22 mouse cellular contexts compared by ENCODE assay signal in the genomic region with DNA sequence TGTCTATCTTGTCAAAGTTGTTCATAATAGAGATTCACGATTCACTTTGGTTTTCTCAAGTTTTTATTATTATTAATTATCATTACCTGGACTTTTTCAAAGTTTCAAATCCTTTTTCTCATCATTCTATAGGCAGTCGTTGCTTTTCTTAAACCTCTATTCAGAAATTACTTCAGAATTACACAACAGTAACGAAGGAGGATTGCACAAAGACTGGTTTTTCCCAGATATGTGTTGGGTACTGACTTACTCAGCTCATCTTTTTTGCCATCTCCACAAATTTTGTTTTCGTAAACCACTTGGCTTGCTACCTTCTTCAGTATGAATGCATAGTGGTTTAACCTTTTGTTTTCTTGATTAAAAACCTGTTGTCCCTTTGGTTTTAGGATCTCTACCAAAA. TPM values are rescaled to one million over a fixed set of nuclear protein-coding genes. Genes with fewer than 3 reads are reported as not detected.
DNase-seq lines count a peak whose midpoint lies in the region; ATAC-seq lines count a peak whose summit lies in the region.
"Had no signal": no experiment of that assay in that cellular context is flagged by ENCODE, and none has a peak within 500 bp of the region (broad histone marks: within the 10 kb centered on the region; RNA-seq: fewer than 3 reads in every experiment).

No protein-coding gene starts in this region.

- DNase-seq in 416B (ENCODE audit: low read depth): peak; percentile 46
- peak; percentile 16 for DNase-seq in fat pad, adult 2 months (ENCODE audit: extremely low read depth, low read depth, low spot score)
- DNase-seq in urinary bladder, adult 18-20 months (ENCODE audit: low spot score in 2 of 2): no peak
- DNase-seq in lung, postnatal 36 days: no peak
- DNase-seq in adrenal gland, postnatal 14 days: no peak
- DNase-seq: adrenal gland, adult 2 months; adrenal gland, adult 8-10 months; adrenal gland, postnatal 10 days; adrenal gland, postnatal 25 days; adrenal gland, postnatal 36 days; B cell, adult 2 months; cerebellum, adult 11 months; cerebellum, adult 11-12 months; cerebellum, adult 18-20 months; cerebellum, adult 2 months had no signal

- ATAC-seq in granulocyte monocyte progenitor cell, adult 5-6 weeks (replicated peaks; ENCODE audit: poor library complexity, severe bottlenecking): peak; percentile 79
- ATAC-seq in megakaryocyte progenitor cell, adult 5-6 weeks (replicated peaks; ENCODE audit: poor library complexity): peak; percentile 72
- ATAC-seq in erythroid progenitor cell, adult 5-6 weeks (replicated peaks; ENCODE audit: low FRiP score, poor library complexity, severe bottlenecking): no peak
- ATAC-seq: activated CD4-positive, CD25-positive, alpha-beta regulatory T cell, adult 4 months; CD4-positive, CD25-positive, alpha-beta regulatory T cell, adult 4 months; Patski had no signal

RNA-seq across cellular contexts. Expression of gene 4833420G17Rik, which starts 9.0 kb away (rescaled TPM):
- total RNA-seq in granulocyte monocyte progenitor cell, adult 5-6 weeks (2014; fragmentation: Nextera tagmentation): 67.1 and 82.9 TPM in 2 replicates
- total RNA-seq in granulocyte monocyte progenitor cell, adult 5-6 weeks (2017): 46.5 and 57.2 TPM in 2 replicates
- total RNA-seq in megakaryocyte progenitor cell, adult 5-6 weeks (2015): 57.9 and 62.6 TPM in 2 replicates
- 35.7 and 54.5 TPM in 2 replicates for total RNA-seq in megakaryocyte progenitor cell, adult 5-6 weeks (2017)
- total RNA-seq in erythroid progenitor cell, adult 5-6 weeks (2015; ENCODE audit: low replicate concordance): 47.6 and 73.4 TPM in 2 replicates
- 47.1 and 70.9 TPM in 2 replicates for total RNA-seq in erythroid progenitor cell, adult 5-6 weeks (2017; ENCODE audit: low replicate concordance)
- 18.7 and 22.9 TPM in 2 replicates for total RNA-seq in adrenal gland, postnatal 14 days (2021)

RNA-seq across cellular contexts. Expression of gene Paip1, which starts 25.2 kb away (rescaled TPM):
- 32.8 and 44.5 TPM in 2 replicates for total RNA-seq in granulocyte monocyte progenitor cell, adult 5-6 weeks (2014; fragmentation: Nextera tagmentation)
- total RNA-seq in granulocyte monocyte progenitor cell, adult 5-6 weeks (2017): 72.4 and 77.3 TPM in 2 replicates
- 72.0 and 80.2 TPM in 2 replicates for total RNA-seq in megakaryocyte progenitor cell, adult 5-6 weeks (2015)
- 77.7 and 88.1 TPM in 2 replicates for total RNA-seq in megakaryocyte progenitor cell, adult 5-6 weeks (2017)
- 8.4 and 25.2 TPM in 2 replicates for total RNA-seq in erythroid progenitor cell, adult 5-6 weeks (2015; ENCODE audit: low replicate concordance)
- total RNA-seq in erythroid progenitor cell, adult 5-6 weeks (2017; ENCODE audit: low replicate concordance): 16.1 and 22.8 TPM in 2 replicates
- total RNA-seq in adrenal gland, postnatal 14 days (2021): 106 and 119 TPM in 2 replicates

RNA-seq across cellular contexts. Expression of gene Tmem267, which starts 34.3 kb away (rescaled TPM):
- total RNA-seq in granulocyte monocyte progenitor cell, adult 5-6 weeks (2014; fragmentation: Nextera tagmentation): 12.1 and 13.0 TPM in 2 replicates
- total RNA-seq in granulocyte monocyte progenitor cell, adult 5-6 weeks (2017): 4.5 and 6.8 TPM in 2 replicates
- total RNA-seq in megakaryocyte progenitor cell, adult 5-6 weeks (2015): 13.9 and 14.5 TPM in 2 replicates
- 3.4 and 6.6 TPM in 2 replicates for total RNA-seq in megakaryocyte progenitor cell, adult 5-6 weeks (2017)
- total RNA-seq in erythroid progenitor cell, adult 5-6 weeks (2015; ENCODE audit: low replicate concordance): not detected in 2 replicates
- not detected in 2 replicates for total RNA-seq in erythroid progenitor cell, adult 5-6 weeks (2017; ENCODE audit: low replicate concordance)
- total RNA-seq in adrenal gland, postnatal 14 days (2021): 12.0 and 12.7 TPM in 2 replicates

RNA-seq across cellular contexts. Expression of gene 3110070M22Rik, which starts 34.6 kb away (rescaled TPM):
- not detected in 2 replicates for total RNA-seq in granulocyte monocyte progenitor cell, adult 5-6 weeks (2014; fragmentation: Nextera tagmentation)
- 0.47 and 1.7 TPM in 2 replicates for total RNA-seq in granulocyte monocyte progenitor cell, adult 5-6 weeks (2017)
- total RNA-seq in megakaryocyte progenitor cell, adult 5-6 weeks (2015): 0.81 and 1.9 TPM in 2 replicates
- 1.00 and 1.1 TPM in 2 replicates for total RNA-seq in megakaryocyte progenitor cell, adult 5-6 weeks (2017)
- 6.7 TPM in 1 of 2 replicates, not detected in the other for total RNA-seq in erythroid progenitor cell, adult 5-6 weeks (2015; ENCODE audit: low replicate concordance)
- total RNA-seq in erythroid progenitor cell, adult 5-6 weeks (2017; ENCODE audit: low replicate concordance): not detected in 2 replicates
- 1.2 and 1.4 TPM in 2 replicates for total RNA-seq in adrenal gland, postnatal 14 days (2021)
- total RNA-seq: ES-E14 had no signal

Comparison
In these comparisons a context has a peak if more than half of its experiments do, and no peak if none do; other contexts are left out.
1. DNase-seq: peak in 416B (single experiment) and fat pad, adult 2 months (single experiment); none in urinary bladder, adult 18-20 months (0 of 2), lung, postnatal 36 days (single experiment) and adrenal gland, postnatal 14 days (single experiment).